Mouse (Mus musculus): Measurements from ENCODE around the gene Gk.

GRCm38 (mm10) chrX:85776544-85777087 is at the start of gene Gk:
- TF ChIP-seq POU5F1 (IDR thresholded peaks at IDR 0.05; ENCODE audit: borderline replicate concordance, low read length), result no peak
- TF ChIP-seq CTCF (conservative IDR thresholded peaks at IDR 0.05; ENCODE audit: low read length), result no peak
- TF ChIP-seq NANOG (IDR thresholded peaks at IDR 0.05; ENCODE audit: borderline replicate concordance, low read length), result no peak
